8 mouse cellular contexts compared by ENCODE assay signal in the genomic region with DNA sequence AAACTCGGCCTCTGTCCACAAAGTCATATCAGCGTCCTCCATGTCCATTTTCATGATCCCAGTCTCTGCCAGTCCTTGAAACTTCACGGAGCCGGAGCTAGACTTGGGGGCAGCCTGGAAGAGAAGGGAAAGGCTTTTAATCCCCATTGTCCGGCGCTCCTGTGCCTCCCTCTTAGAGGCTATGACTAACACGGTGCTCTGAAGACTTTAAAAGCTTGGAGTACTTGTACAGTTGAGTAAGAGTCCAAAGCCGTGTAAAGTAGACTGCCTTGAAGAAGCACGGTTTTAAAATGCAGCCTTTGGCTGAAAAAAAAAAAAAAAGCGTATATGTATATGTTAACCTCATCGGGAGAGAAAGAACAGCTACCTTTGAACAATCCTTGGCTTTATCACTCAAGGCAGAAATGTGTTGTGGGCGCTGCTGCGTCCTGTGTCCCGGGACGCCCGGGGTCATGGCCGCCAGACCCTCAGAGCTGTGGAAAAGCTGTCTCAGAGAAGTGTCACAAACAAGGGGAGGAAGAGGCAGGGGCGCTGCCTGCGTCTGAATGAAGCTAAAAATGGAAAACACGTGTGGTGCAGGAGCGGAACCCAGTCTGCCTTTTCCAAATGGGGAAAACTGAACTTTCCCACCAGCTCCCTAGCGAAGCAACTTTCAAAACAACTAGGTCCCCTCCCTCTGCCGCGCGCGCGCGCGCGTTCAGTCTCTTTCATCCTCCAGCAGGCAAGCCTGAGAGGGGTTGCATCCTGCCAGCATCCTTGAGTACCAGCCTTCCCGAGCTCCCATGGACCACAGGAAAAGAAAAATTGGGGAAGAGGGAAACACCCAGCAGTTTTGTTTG.
DNase-seq lines count a peak whose midpoint lies in the region; ATAC-seq and TF ChIP-seq lines count a peak whose summit lies in the region.

No protein-coding gene starts in this region.

- peaks cover 58% of the 10 kb centered on the region; the same call in 1 of the 2 replicates for H3K79me2 ChIP-seq in macrophage (ENCODE audit: inconsistent target)

- H3K36me3 ChIP-seq in heart, embryonic 11.5 days (ENCODE audit: control insufficient read depth, insufficient read depth, low read length), result no peaks in the 10 kb centered on the region
- no peaks in the 10 kb centered on the region for H3K36me3 ChIP-seq in kidney, embryonic 15.5 days
- peaks cover 20% of the 10 kb centered on the region; the same call in 1 of the 2 replicates for H3K36me3 ChIP-seq in macrophage (ENCODE audit: inconsistent target)

- H3K4me2 ChIP-seq in heart, embryonic 11.5 days, result peak overlapping the region; percentile 96
- peak overlapping the region; percentile 95 for H3K4me2 ChIP-seq in kidney, embryonic 15.5 days

- WGBS in heart, embryonic 11.5 days (ENCODE audit: insufficient replicate concordance), result 1% methylated on average over 31 of the region's 31 CpGs
- WGBS in kidney, embryonic 15.5 days, result 1% methylated on average over 31 of the region's 31 CpGs
- WGBS in macrophage (ENCODE audit: missing documents), result 7% methylated on average over 25 of the region's 31 CpGs

- no peak for TF ChIP-seq POLR2A in brain, embryonic 14.5 days (IDR thresholded peaks at IDR 0.05; ENCODE audit: borderline replicate concordance, extremely low read depth, insufficient read depth, insufficient read length, poor library complexity, severe bottlenecking)

- no peak overlapping the region for H3K27ac ChIP-seq in heart, embryonic 11.5 days (ENCODE audit: low read depth, low read length)
- H3K27ac ChIP-seq in kidney, embryonic 15.5 days, result no peak overlapping the region
- no peak overlapping the region for H3K27ac ChIP-seq in macrophage

- TF ChIP-seq CTCF in brain, embryonic 14.5 days (IDR thresholded peaks at IDR 0.05; ENCODE audit: borderline replicate concordance, extremely low read depth, insufficient read depth, insufficient read length), result no peak

- no peaks in the 10 kb centered on the region for H3K9me3 ChIP-seq in heart, embryonic 11.5 days (replicated peaks; ENCODE audit: control insufficient read depth, low read length)
- H3K9me3 ChIP-seq in kidney, embryonic 15.5 days (replicated peaks), result no peaks in the 10 kb centered on the region

- peaks cover 23% of the 10 kb centered on the region for H3K27me3 ChIP-seq in heart, embryonic 11.5 days (ENCODE audit: control insufficient read depth, insufficient read depth, low read length)
- peaks cover 65% of the 10 kb centered on the region for H3K27me3 ChIP-seq in kidney, embryonic 15.5 days

- H3K4me1 ChIP-seq in heart, embryonic 11.5 days (ENCODE audit: control insufficient read depth, insufficient read depth, low read length), result no peaks in the 10 kb centered on the region
- peaks cover 32% of the 10 kb centered on the region for H3K4me1 ChIP-seq in kidney, embryonic 15.5 days

- peak; percentile 40 to 56 for DNase-seq in cerebellum, postnatal 10 days
- DNase-seq in brain, embryonic 14.5 days (ENCODE audit: low read depth), result peak; percentile 73
- peak; percentile 56 for DNase-seq in thymus, postnatal 4 days
- DNase-seq in layer of hippocampus, postnatal 14 days (ENCODE audit: low spot score in 2 of 2), result no peak

- peak overlapping the region; percentile 59 for H3K4me3 ChIP-seq in heart, embryonic 11.5 days (ENCODE audit: low read depth, low read length)
- peak overlapping the region; percentile 56 for H3K4me3 ChIP-seq in kidney, embryonic 15.5 days (replicated peaks)
- H3K4me3 ChIP-seq in macrophage (ENCODE audit: inconsistent target), result peak overlapping the region; percentile 52

- H3K9ac ChIP-seq in heart, embryonic 11.5 days (ENCODE audit: low read depth, low read length), result no peak overlapping the region; the same call in 1 of the 2 replicates
- peak overlapping the region; percentile 35 for H3K9ac ChIP-seq in kidney, embryonic 15.5 days

- ATAC-seq in cerebellum, adult (ENCODE audit: insufficient number of reproducible peaks, low FRiP score, low TSS enrichment), result no peak
- no peak for ATAC-seq in heart, embryonic 11.5 days (replicated peaks; ENCODE audit: insufficient number of reproducible peaks, low FRiP score, low TSS enrichment)
- ATAC-seq in kidney, embryonic 15.5 days (replicated peaks; ENCODE audit: low FRiP score), result no peak

Comparison
In these comparisons a context has a peak if more than half of its experiments do, and no peak if none do; other contexts are left out.
1. DNase-seq: peak in cerebellum, postnatal 10 days (2 of 2), brain, embryonic 14.5 days (single experiment) and thymus, postnatal 4 days (single experiment); none in layer of hippocampus, postnatal 14 days (0 of 2).
2. Peak in every context shown above with its lines, with median percentiles within 50 percentile points of each other: H3K4me3 ChIP-seq.